Mouse (Mus musculus): ENCODE measurements around the gene 1810062G17Rik.

DNA sequence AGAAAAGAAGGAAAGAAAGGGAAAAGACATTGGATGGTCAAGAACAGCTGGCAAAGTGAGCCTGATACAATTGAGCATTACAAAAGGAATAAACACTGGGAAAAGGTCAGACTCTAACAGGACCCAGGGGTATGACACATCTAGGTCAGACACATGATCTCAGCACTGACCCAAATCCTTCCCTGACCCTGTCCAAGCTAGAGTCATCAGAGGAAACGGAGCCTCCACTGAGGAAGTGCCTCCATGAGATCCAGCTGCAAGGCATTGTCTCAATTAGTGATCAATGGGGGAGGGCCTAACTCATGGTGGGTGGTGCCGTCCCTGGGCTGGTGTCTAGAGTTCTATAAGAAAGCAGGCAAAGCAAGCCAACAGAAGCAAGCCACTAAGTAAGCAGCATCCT is 6.9 kb upstream of the 1810062G17Rik start:
- TF ChIP-seq GATA1 (IDR thresholded peaks at IDR 0.05; ENCODE audit: low read length): no peak
- TF ChIP-seq TAL1 (IDR thresholded peaks at IDR 0.05; ENCODE audit: low read length): no peak

All from erythroblast, embryonic 14.5 days (primary cell).